Mouse (Mus musculus): ENCODE results near the gene Chrnb4.

DNA sequence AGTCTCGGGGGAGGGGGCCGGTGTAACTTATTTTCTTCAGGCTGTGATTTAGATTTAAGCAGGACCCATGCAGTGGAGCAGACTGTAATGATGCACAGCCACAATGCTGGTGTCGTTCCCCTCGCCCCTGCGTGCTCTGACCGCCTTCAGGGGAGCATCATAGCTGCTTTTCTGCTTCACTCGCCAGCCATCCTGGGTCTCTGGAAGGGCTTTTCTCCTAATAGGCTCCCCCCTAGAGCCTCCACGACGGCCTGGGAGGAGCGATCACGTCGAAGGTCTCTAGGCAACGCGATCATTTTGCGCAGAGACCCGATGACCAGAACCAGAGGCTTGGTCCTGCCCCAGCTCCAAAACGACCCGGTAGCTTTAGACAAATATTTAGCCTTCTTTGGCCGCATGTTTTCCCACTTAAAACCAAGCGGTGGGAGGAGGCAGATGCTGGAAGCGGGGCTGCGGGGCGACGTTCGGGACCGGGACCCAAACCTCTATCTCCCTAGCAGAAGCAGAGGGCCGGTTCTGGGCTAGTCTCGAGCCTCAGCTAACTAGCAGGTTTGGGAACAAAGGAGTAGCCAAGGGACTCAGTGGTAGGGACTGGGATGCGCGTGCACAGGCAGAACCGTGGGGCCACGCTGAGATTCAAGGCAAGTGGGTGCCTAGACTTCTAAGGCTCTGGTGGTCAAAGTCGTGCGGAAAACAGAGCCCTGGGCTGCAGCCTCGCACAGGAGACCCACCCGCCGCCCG lies 22.9 kb downstream of the Chrnb4 start:
- no peak for TF ChIP-seq CTCF (IDR thresholded peaks at IDR 0.05; ENCODE audit: low read depth, low read length)
- no peak for TF ChIP-seq POLR2A (IDR thresholded peaks at IDR 0.05; ENCODE audit: borderline replicate concordance, low read depth, low read length)
